Mouse (Mus musculus) stomach, postnatal 0 days (tissue): ENCODE measurements around the gene Tradd. TPM values are rescaled to one million over a fixed set of nuclear protein-coding genes. Genes with fewer than 3 reads are reported as not detected.

Source experiments
- ATAC-seq: fragments of 200-750 bp; cut with Nextera tagmentation; 2 replicates; pipeline ENCODE4 v1.8.0; 2017; ENCODE audit not compliant: low FRiP score, low TSS enrichment
- DNase-seq: peaks from one replicate; pipeline ENCODE4 v3.0.0-alpha.2; 2016; ENCODE audit warnings: low spot score
- H3K27ac ChIP-seq: fragments of 300-500 bp; sonication (generic); replicated peaks from 2 replicates; pipeline ENCODE4 v1.5.1; 2014; ENCODE audit warnings: mild to moderate bottlenecking, control low read depth
- H3K27me3 ChIP-seq: fragments of 300-500 bp; sonication (generic); 2 replicates; pipeline ENCODE4 v1.6.1; 2014; ENCODE audit warnings: low read length; ENCODE audit not compliant: control insufficient read depth, insufficient read depth
- H3K36me3 ChIP-seq: fragments of 300-500 bp; sonication (generic); 2 replicates; pipeline ENCODE4 v1.6.1; 2014; ENCODE audit warnings: low read length, mixed read lengths; ENCODE audit not compliant: control insufficient read depth, insufficient read depth
- H3K4me1 ChIP-seq: fragments of 300-500 bp; sonication (generic); replicated peaks from 2 replicates; pipeline ENCODE4 v1.6.1; 2014; ENCODE audit warnings: antibody characterized with exemption; ENCODE audit not compliant: control insufficient read depth, insufficient read depth
- H3K4me2 ChIP-seq: fragments of 300-500 bp; sonication (generic); replicated peaks from 2 replicates; pipeline ENCODE4 v1.6.1; 2014; ENCODE audit warnings: low read depth, mild to moderate bottlenecking, control low read depth, moderate library complexity
- H3K4me3 ChIP-seq: fragments of 300-500 bp; sonication (generic); 2 replicates; pipeline ENCODE4 v1.5.1; 2014; ENCODE audit warnings: low read depth, low read length, control low read depth
- H3K9ac ChIP-seq: fragments of 300-500 bp; sonication (generic); 2 replicates; pipeline ENCODE4 v1.6.1; 2014; ENCODE audit warnings: mild to moderate bottlenecking, low read length, control low read depth, mixed read lengths
- H3K9me3 ChIP-seq: fragments of 300-500 bp; sonication (generic); 2 replicates; pipeline ENCODE4 v1.6.1; 2016; ENCODE audit warnings: low read length; ENCODE audit not compliant: control insufficient read depth
- CTCF ChIP-seq: IDR thresholded peaks from 2 replicates; pipeline ENCODE4 v1.5.1; 2016; ENCODE audit warnings: antibody characterized with exemption, low read depth, mild to moderate bottlenecking, moderate library complexity
- EP300 ChIP-seq: optimal IDR thresholded peaks from 2 replicates; pipeline ENCODE3; 2016; ENCODE audit warnings: antibody characterized with exemption
- WGBS: fragments of 180-500 bp; shearing (Covaris S2); extraction: QIAGEN DNeasy Blood & Tissue Kit; methylation state at CpG from one replicate; pipeline ENCODE4 v1.1.7; 2014; 5-methylcytosine and 5-hydroxymethylcytosine counted together
- polyA plus RNA-seq: library from polyadenylated mRNA; unstranded; fragments of >200 nt; fragmentation: Nextera tagmentation; extraction: Ambion mirVana; gene quantifications from 2 replicates; pipeline ENCODE4 v1.2.1, GENCODE M21; 2015

Tradd gene
- polyA plus RNA-seq, 1 experiment from 2014 or later: 28.6 TPM

- Histone ChIP-seq H3K36me3 (no peaks in the 10 kb centered on the region), H3K4me2 (peak overlapping the region; percentile 62), H3K27ac (no peak overlapping the region), H3K4me3 (peak overlapping the region; percentile 31), H3K9ac (peak overlapping the region; percentile 18; the same call in 1 of the 2 replicates), H3K27me3 (no peaks in the 10 kb centered on the region; the same call in 1 of the 2 replicates), H3K4me1 (peaks cover 12% of the 10 kb centered on the region; the same call in 1 of the 2 replicates), H3K9me3 (no peaks in the 10 kb centered on the region)
- DNase-seq: peak; percentile 50
- WGBS: 19% methylated on average over 55 of the region's 55 CpGs
- ATAC-seq: peak; percentile 9
- TF ChIP-seq CTCF (peak; percentile 43), EP300 (no peak)
These were observed 5.3 kb downstream of the Tradd start for GRCm38 (mm10) chr8:105258911-105259720.

GRCm38 (mm10) chr8:105257318-105258114, 6.9 kb downstream of the Tradd start:
- 81% methylated on average over 7 of the region's 7 CpGs for WGBS

GRCm38 (mm10) chr8:105254966-105255350, 9.5 kb downstream of the Tradd start, which contains the start of gene B3gnt9:
Gene B3gnt9, minus strand, starts transcription at chr8:105255153.
- Histone ChIP-seq H3K27ac (peak within 1 kb of the TSS; percentile 88), H3K27me3 (no peaks in the 10 kb centered on the region; the same call in 1 of the 2 replicates), H3K9me3 (no peaks in the 10 kb centered on the region), H3K9ac (peak within 1 kb of the TSS; percentile 74), H3K4me3 (peak within 1 kb of the TSS; percentile 69), H3K4me1 (peaks cover 12% of the 10 kb centered on the region; the same call in 1 of the 2 replicates), H3K36me3 (peaks cover 12% of the 10 kb centered on the region), H3K4me2 (peak within 1 kb of the TSS; percentile 93)
- ATAC-seq: peak; percentile 72
- peak; percentile 75 for DNase-seq
- WGBS: 4% methylated on average over 14 of the region's 14 CpGs
- TF ChIP-seq EP300: no peak
- no peak for TF ChIP-seq CTCF

More at GRCm38 (mm10) chr8:105257318-105258114, 6.9 kb downstream of the Tradd start:
- H3K4me1 ChIP-seq: peaks cover 12% of the 10 kb centered on the region; the same call in 1 of the 2 replicates
- H3K9ac ChIP-seq: no peak overlapping the region
- H3K27me3 ChIP-seq: no peaks in the 10 kb centered on the region; the same call in 1 of the 2 replicates
- DNase-seq (no peak), ATAC-seq (no peak)
- TF ChIP-seq EP300 (no peak), CTCF (no peak)
- no peaks in the 10 kb centered on the region for H3K36me3 ChIP-seq
- H3K4me2 ChIP-seq: no peak overlapping the region
- H3K9me3 ChIP-seq: no peaks in the 10 kb centered on the region
- no peak overlapping the region for H3K4me3 ChIP-seq
- no peak overlapping the region for H3K27ac ChIP-seq

GRCm38 (mm10) chr8:105254152-105254965, 10.1 kb downstream of the Tradd start:
- peaks cover 10% of the 10 kb centered on the region; the same call in 1 of the 2 replicates for H3K4me1 ChIP-seq
- ATAC-seq (peak; percentile 75), DNase-seq (peak; percentile 92)
- peak overlapping the region; percentile 88 for H3K27ac ChIP-seq
- peak overlapping the region; percentile 93 for H3K4me2 ChIP-seq
- H3K27me3 ChIP-seq: no peaks in the 10 kb centered on the region; the same call in 1 of the 2 replicates
- H3K9me3 ChIP-seq: no peaks in the 10 kb centered on the region
- H3K4me3 ChIP-seq: peak overlapping the region; percentile 69
- peaks cover 15% of the 10 kb centered on the region for H3K36me3 ChIP-seq
- WGBS: under 1% methylated on average over 63 of the region's 74 CpGs
- TF ChIP-seq EP300: no peak
- peak; percentile 94 for TF ChIP-seq CTCF
- peak overlapping the region; percentile 74 for H3K9ac ChIP-seq

GRCm38 (mm10) chr8:105253766-105254151, 10.7 kb downstream of the Tradd start:
- WGBS: 38% methylated on average over 20 of the region's 20 CpGs

More at GRCm38 (mm10) chr8:105253766-105254151, 10.7 kb downstream of the Tradd start:
- Histone ChIP-seq H3K4me3 (peak overlapping the region; percentile 69; the same call in 1 of the 2 replicates), H3K27ac (no peak overlapping the region; the same call in 1 of the 2 replicates), H3K4me1 (peaks cover 5% of the 10 kb centered on the region; the same call in 1 of the 2 replicates), H3K9me3 (no peaks in the 10 kb centered on the region), H3K9ac (peak overlapping the region; percentile 74), H3K36me3 (peaks cover 15% of the 10 kb centered on the region), H3K4me2 (peak overlapping the region; percentile 93), H3K27me3 (no peaks in the 10 kb centered on the region; the same call in 1 of the 2 replicates)
- TF ChIP-seq EP300 (no peak), CTCF (no peak)
- ATAC-seq: no peak; the same call in 1 of the 2 replicates
- DNase-seq: peak; percentile 36
